Mouse (Mus musculus) kidney, postnatal 0 days (tissue): ENCODE results near the gene Olfr228. TPM values are rescaled to one million over a fixed set of nuclear protein-coding genes. Genes with fewer than 3 reads are reported as not detected.

ENCODE experiments used
- polyA plus RNA-seq: library from polyadenylated mRNA; unstranded; fragments of >200 nt; fragmentation: Nextera tagmentation; extraction: Ambion mirVana; gene quantifications from 2 replicates; pipeline ENCODE4 v1.2.1, GENCODE M21; 2015

The Olfr228 gene
- polyA plus RNA-seq, 1 experiment from 2014 or later, result not detected

Other genes starting within 250 kb of the Olfr228 start
- gene Olfr1048, start 247.1 kb downstream of the Olfr228 start, polyA plus RNA-seq, result not detected in 2 replicates
- gene Olfr1049, start 229.1 kb downstream of the Olfr228 start, polyA plus RNA-seq, result not detected in 2 replicates
- gene Olfr1051, start 208.3 kb downstream of the Olfr228 start, polyA plus RNA-seq, result not detected in 2 replicates
- gene Olfr1052, start 194.9 kb downstream of the Olfr228 start, polyA plus RNA-seq, result not detected in 2 replicates
- gene Olfr1053, start 172.1 kb downstream of the Olfr228 start, polyA plus RNA-seq, result not detected in 2 replicates
- not detected in 2 replicates for gene Olfr1054, start 152.0 kb downstream of the Olfr228 start, polyA plus RNA-seq
- not detected in 2 replicates for gene Olfr1055, start 137.1 kb downstream of the Olfr228 start, polyA plus RNA-seq
- gene Olfr1056, start 124.9 kb downstream of the Olfr228 start, polyA plus RNA-seq, result not detected in 2 replicates
- gene Olfr1057, start 109.0 kb downstream of the Olfr228 start, polyA plus RNA-seq, result not detected in 2 replicates
- not detected in 2 replicates for gene Olfr1058, start 98.8 kb downstream of the Olfr228 start, polyA plus RNA-seq
- not detected in 2 replicates for gene Olfr1061, start 73.3 kb downstream of the Olfr228 start, polyA plus RNA-seq
- gene Olfr1062, start 60.6 kb downstream of the Olfr228 start, polyA plus RNA-seq, result not detected in 2 replicates
- not detected in 2 replicates for gene Olfr1065, start 36.8 kb downstream of the Olfr228 start, polyA plus RNA-seq
- not detected in 2 replicates for gene Olfr1066, start 31.1 kb downstream of the Olfr228 start, polyA plus RNA-seq
- not detected in 2 replicates for gene Olfr1076, start 21.1 kb upstream of the Olfr228 start, polyA plus RNA-seq
- not detected in 2 replicates for gene Olfr1079, start 55.1 kb upstream of the Olfr228 start, polyA plus RNA-seq
- gene Olfr1080, start 70.8 kb upstream of the Olfr228 start, polyA plus RNA-seq, result not detected in 2 replicates
- gene Olfr1082, start 111.6 kb upstream of the Olfr228 start, polyA plus RNA-seq, result not detected in 2 replicates
- not detected in 2 replicates for gene Olfr1084, start 152.3 kb upstream of the Olfr228 start, polyA plus RNA-seq
- not detected in 2 replicates for gene Olfr1085, start 174.6 kb upstream of the Olfr228 start, polyA plus RNA-seq
- not detected in 2 replicates for gene Olfr1086, start 192.7 kb upstream of the Olfr228 start, polyA plus RNA-seq
- not detected in 2 replicates for gene Olfr1087, start 211.0 kb upstream of the Olfr228 start, polyA plus RNA-seq
- gene Olfr1089, start 246.3 kb upstream of the Olfr228 start, polyA plus RNA-seq, result not detected in 2 replicates